Mouse (Mus musculus) neural tube, embryonic 14.5 days (tissue): ENCODE measurements around the gene Gm10842. TPM values are rescaled to one million over a fixed set of nuclear protein-coding genes. Genes with fewer than 3 reads are reported as not detected.
"Not testable (repeated sequence)": the region's sequence is repeated elsewhere in the genome, so short reads cannot be mapped to it uniquely, and the experiment has no call there.

Experiments used
- ATAC-seq: fragments of 200-750 bp; cut with Nextera tagmentation; 2 replicates; pipeline ENCODE4 v1.8.0; 2017; ENCODE audit warnings: low read depth, mild to moderate bottlenecking, moderate TSS enrichment, moderate library complexity
- H3K27ac ChIP-seq: fragments of 300-500 bp; sonication (generic); 2 replicates; pipeline ENCODE4 v1.5.1; 2014; ENCODE audit warnings: low read depth, mild to moderate bottlenecking, control low read depth, low read length, moderate library complexity, mixed read lengths
- H3K27me3 ChIP-seq: fragments of 300-500 bp; sonication (generic); 2 replicates; pipeline ENCODE4 v1.6.1; 2014; ENCODE audit warnings: low read length; ENCODE audit not compliant: control insufficient read depth, insufficient read depth
- H3K36me3 ChIP-seq: fragments of 300-500 bp; sonication (generic); 2 replicates; pipeline ENCODE4 v1.6.1; 2014; ENCODE audit warnings: low read length, mixed read lengths; ENCODE audit not compliant: control insufficient read depth, insufficient read depth
- H3K4me1 ChIP-seq: fragments of 300-500 bp; sonication (generic); 2 replicates; pipeline ENCODE4 v1.6.1; 2014; ENCODE audit warnings: low read length; ENCODE audit not compliant: control insufficient read depth, insufficient read depth
- H3K4me2 ChIP-seq: fragments of 300-500 bp; sonication (generic); 2 replicates; pipeline ENCODE4 v1.6.1; 2014; ENCODE audit warnings: mild to moderate bottlenecking, low read depth, low read length, control low read depth
- H3K4me3 ChIP-seq: fragments of 300-500 bp; sonication (generic); 2 replicates; pipeline ENCODE4 v1.5.1; 2014; ENCODE audit warnings: low read depth, low read length, control low read depth, mixed read lengths
- H3K9ac ChIP-seq: fragments of 300-500 bp; sonication (generic); replicated peaks from 2 replicates; pipeline ENCODE4 v1.6.1; 2014; ENCODE audit warnings: low read depth, mild to moderate bottlenecking, control low read depth, low read length, mixed read lengths
- H3K9me3 ChIP-seq: fragments of 300-500 bp; sonication (generic); 2 replicates; pipeline ENCODE4 v1.6.1; 2016; ENCODE audit warnings: low read length; ENCODE audit not compliant: control insufficient read depth
- WGBS: fragments of 180-500 bp; shearing (Covaris S2); extraction: QIAGEN DNeasy Blood & Tissue Kit; methylation state at CpG from one replicate; pipeline ENCODE4 v1.1.7; 2014; 5-methylcytosine and 5-hydroxymethylcytosine counted together
- polyA plus RNA-seq: library from polyadenylated mRNA; unstranded; fragments of >200 nt; fragmentation: Nextera tagmentation; extraction: Ambion mirVana; gene quantifications from 2 replicates; pipeline ENCODE4 v1.2.1, GENCODE M21; 2014

Gm10842 gene
- polyA plus RNA-seq = not detected in 2 replicates

GRCm38 (mm10) chr11:105146593-105146992 is at the start of gene Gm10842:
Gm10842 (plus strand) TSS chr11:105146893.
- Histone ChIP-seq H3K4me2 (no peak within 1 kb of the TSS), H3K9me3 (no peaks in the 10 kb centered on the region), H3K27ac (no peak within 1 kb of the TSS), H3K27me3 (no peaks in the 10 kb centered on the region), H3K4me1 (no peaks in the 10 kb centered on the region), H3K36me3 (no peaks in the 10 kb centered on the region), H3K4me3 (no peak within 1 kb of the TSS), H3K9ac (no peak within 1 kb of the TSS)
- WGBS = 73% methylated on average over 3 of the region's 3 CpGs
- no peak for ATAC-seq

GRCm38 (mm10) chr11:105112448-105112847 is 34.2 kb upstream of the Gm10842 start:
- H3K4me1 ChIP-seq, H3K27me3 ChIP-seq, H3K36me3 ChIP-seq, H3K27ac ChIP-seq, H3K9me3 ChIP-seq, ATAC-seq, H3K4me2 ChIP-seq, H3K4me3 ChIP-seq, H3K9ac ChIP-seq: not testable (repeated sequence)
- 80% methylated on average over 22 of the region's 22 CpGs for WGBS

- Histone ChIP-seq H3K9ac (no peak overlapping the region), H3K4me2 (no peak overlapping the region), H3K27me3 (no peaks in the 10 kb centered on the region), H3K9me3 (no peaks in the 10 kb centered on the region), H3K36me3 (no peaks in the 10 kb centered on the region), H3K27ac (no peak overlapping the region), H3K4me3 (no peak overlapping the region), H3K4me1 (no peaks in the 10 kb centered on the region)
- 88% methylated on average over 7 of the region's 7 CpGs for WGBS
- no peak for ATAC-seq
Observed at GRCm38 (mm10) chr11:105117814-105118213, 28.9 kb upstream of the Gm10842 start.

- no peak for ATAC-seq
- Histone ChIP-seq H3K27ac (no peak overlapping the region), H3K9me3 (no peaks in the 10 kb centered on the region), H3K4me3 (no peak overlapping the region), H3K4me1 (no peaks in the 10 kb centered on the region), H3K27me3 (no peaks in the 10 kb centered on the region), H3K9ac (no peak overlapping the region), H3K4me2 (no peak overlapping the region), H3K36me3 (no peaks in the 10 kb centered on the region)
- 29% methylated on average over 4 of the region's 4 CpGs for WGBS
Observed at GRCm38 (mm10) chr11:105120551-105121061, 26.1 kb upstream of the Gm10842 start.

GRCm38 (mm10) chr11:105121792-105122191 is 24.9 kb upstream of the Gm10842 start:
- H3K27ac ChIP-seq, H3K4me1 ChIP-seq, H3K27me3 ChIP-seq, H3K4me3 ChIP-seq, H3K4me2 ChIP-seq, H3K9me3 ChIP-seq, ATAC-seq, H3K36me3 ChIP-seq, H3K9ac ChIP-seq: not testable (repeated sequence)
- WGBS = 81% methylated on average over 5 of the region's 5 CpGs

GRCm38 (mm10) chr11:105123986-105124385 is 22.7 kb upstream of the Gm10842 start:
- ATAC-seq = peak; percentile 54
- 8% methylated on average over 9 of the region's 9 CpGs for WGBS
- H3K4me3 ChIP-seq = no peak overlapping the region

GRCm38 (mm10) chr11:105125735-105126519 is 20.8 kb upstream of the Gm10842 start, which contains the start of gene Mettl2:
Mettl2 (plus strand) TSS chr11:105126425.
- Histone ChIP-seq H3K4me2 (peak within 1 kb of the TSS; percentile 62), H3K27me3 (no peaks in the 10 kb centered on the region), H3K9ac (peak within 1 kb of the TSS; percentile 74), H3K27ac (peak within 1 kb of the TSS; percentile 79), H3K36me3 (0 out of 2 replicates have a peak, but pooled peaks cover 5% of the 10 kb centered on the region), H3K4me3 (peak within 1 kb of the TSS; percentile 97), H3K9me3 (no peaks in the 10 kb centered on the region), H3K4me1 (peaks cover 9% of the 10 kb centered on the region; the same call in 1 of the 2 replicates)
- peak; percentile 89 for ATAC-seq
- WGBS = 2% methylated on average over 30 of the region's 38 CpGs

More at GRCm38 (mm10) chr11:105123986-105124385, 22.7 kb upstream of the Gm10842 start:
- Histone ChIP-seq H3K36me3 (0 out of 2 replicates have a peak, but pooled peaks cover under 1% of the 10 kb centered on the region), H3K27me3 (no peaks in the 10 kb centered on the region), H3K9ac (no peak overlapping the region), H3K4me2 (no peak overlapping the region), H3K27ac (no peak overlapping the region), H3K4me1 (peaks cover 9% of the 10 kb centered on the region; the same call in 1 of the 2 replicates), H3K9me3 (no peaks in the 10 kb centered on the region)

GRCm38 (mm10) chr11:105126520-105127029 is 20.1 kb upstream of the Gm10842 start:
- no peak overlapping the region for H3K27ac ChIP-seq
- H3K9ac ChIP-seq = peak overlapping the region; percentile 74

GRCm38 (mm10) chr11:105135692-105136091 is 11.0 kb upstream of the Gm10842 start:
- Histone ChIP-seq H3K4me1 (no peaks in the 10 kb centered on the region), H3K4me2 (no peak overlapping the region), H3K9ac (no peak overlapping the region), H3K36me3 (peaks cover 50% of the 10 kb centered on the region), H3K27ac (no peak overlapping the region), H3K4me3 (no peak overlapping the region), H3K9me3 (no peaks in the 10 kb centered on the region), H3K27me3 (no peaks in the 10 kb centered on the region)
- ATAC-seq = no peak
- WGBS = 96% methylated on average over 7 of the region's 7 CpGs

More at GRCm38 (mm10) chr11:105126520-105127029, 20.1 kb upstream of the Gm10842 start:
- peak; percentile 16; the same call in 1 of the 2 replicates for ATAC-seq
- WGBS = under 1% methylated on average over 48 of the region's 49 CpGs
- peak overlapping the region; percentile 97 for H3K4me3 ChIP-seq
- peaks cover 7% of the 10 kb centered on the region for H3K36me3 ChIP-seq
- H3K27me3 ChIP-seq = no peaks in the 10 kb centered on the region
- H3K4me2 ChIP-seq = peak overlapping the region; percentile 62
- peaks cover 9% of the 10 kb centered on the region; the same call in 1 of the 2 replicates for H3K4me1 ChIP-seq
- no peaks in the 10 kb centered on the region for H3K9me3 ChIP-seq
